Mouse (Mus musculus): ENCODE data around the gene E130114P18Rik.

- TF ChIP-seq FLI1 (IDR thresholded peaks at IDR 0.05; ENCODE audit: low read length) (no peak), GATA1 (IDR thresholded peaks at IDR 0.05; ENCODE audit: borderline replicate concordance, low read length) (no peak)
These were observed 202.4 kb downstream of the E130114P18Rik start for GRCm38 (mm10) chr4:97575447-97575846.
